Mouse (Mus musculus) A20 (cell line): ENCODE data around the gene Zfp422.

ENCODE experiments used
- DNase-seq: peaks from one replicate; pipeline ENCODE4 v3.0.0-alpha.2; 2011; ENCODE audit warnings: low read depth, low spot score

Gene Zfp422

GRCm38 (mm10) chr6:116628539-116629171 lies at the start of gene Zfp422:
Zfp422 (minus strand) TSS chr6:116628999.
- peak; percentile 88 for DNase-seq

DNA sequence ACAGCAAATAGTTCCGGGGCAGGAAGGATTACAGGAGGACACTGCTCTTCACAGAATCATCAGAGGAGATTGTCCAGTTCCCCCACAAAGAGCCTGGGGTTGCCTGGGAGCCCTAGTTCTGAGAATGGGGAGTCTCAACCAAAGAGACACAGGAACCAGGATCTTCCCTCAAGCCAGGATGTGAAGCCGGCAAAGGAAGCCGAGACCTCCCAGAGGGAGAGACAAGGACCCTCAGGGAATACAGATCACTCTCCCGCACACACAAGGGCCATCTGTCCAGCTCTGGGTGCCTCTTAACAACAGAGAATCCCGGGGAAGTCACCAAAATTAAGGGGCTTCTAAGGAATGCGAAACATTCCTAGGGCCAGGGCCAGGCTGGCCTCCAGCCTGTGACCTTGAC lies 48.5 kb upstream of the Zfp422 start:
- DNase-seq = no peak

GRCm38 (mm10) chr6:116676355-116676913 lies 47.6 kb upstream of the Zfp422 start:
- no peak for DNase-seq

DNA sequence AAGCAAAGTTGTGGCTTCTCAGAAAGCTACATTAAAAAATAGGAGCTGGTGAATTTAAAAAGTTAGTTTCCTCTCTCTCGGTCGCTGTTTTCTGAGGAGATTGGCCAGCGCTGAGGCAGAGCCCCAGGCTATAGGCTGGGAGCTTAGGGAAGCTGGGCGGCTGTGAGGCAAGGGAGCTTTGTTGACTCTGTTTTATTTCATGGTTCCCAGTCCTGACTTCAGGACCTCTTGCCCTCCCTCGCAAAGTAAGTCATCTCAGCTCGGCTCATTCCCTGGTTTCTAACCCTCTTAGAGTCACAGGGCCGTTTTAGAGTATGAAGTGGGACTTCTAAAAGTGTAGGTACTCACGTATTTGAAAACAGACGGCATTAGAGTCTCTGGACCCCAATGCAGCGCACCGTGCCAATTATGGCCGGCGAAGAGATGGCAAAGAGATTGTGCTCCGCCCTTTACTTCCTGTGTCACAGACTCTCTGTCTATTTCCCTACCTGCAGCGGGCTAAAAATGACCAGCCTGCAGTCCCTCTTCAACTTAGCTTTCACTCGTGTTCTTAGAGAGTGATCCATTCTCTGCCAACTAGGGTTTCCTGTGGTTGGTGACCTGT lies 45.6 kb upstream of the Zfp422 start:
- no peak for DNase-seq

GRCm38 (mm10) chr6:116673471-116674282 lies 44.9 kb upstream of the Zfp422 start, which contains the start of gene Rassf4:
Rassf4 (minus strand) TSS chr6:116673952.
- peak; percentile 99 for DNase-seq

DNA sequence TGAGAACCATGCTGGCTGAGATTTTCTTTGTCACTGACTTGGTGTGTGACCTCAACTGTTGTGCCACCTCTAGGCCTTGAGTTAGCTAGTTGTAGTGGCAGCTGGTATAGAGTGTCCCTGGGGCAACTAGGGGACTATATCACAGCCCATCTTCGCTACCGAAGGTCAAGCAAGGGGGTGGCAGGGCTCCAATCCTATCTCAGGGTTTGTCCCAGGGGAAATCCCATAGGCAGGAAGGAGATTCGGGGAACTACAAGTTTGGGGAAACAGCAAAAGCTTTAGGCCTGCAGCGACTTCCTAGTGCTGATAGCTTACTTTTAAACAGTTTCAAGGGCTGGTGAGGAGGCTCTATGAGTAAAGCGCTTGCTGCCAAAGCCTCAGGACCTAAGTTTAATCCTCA lies 43.5 kb upstream of the Zfp422 start:
- DNase-seq = peak; percentile 59

DNA sequence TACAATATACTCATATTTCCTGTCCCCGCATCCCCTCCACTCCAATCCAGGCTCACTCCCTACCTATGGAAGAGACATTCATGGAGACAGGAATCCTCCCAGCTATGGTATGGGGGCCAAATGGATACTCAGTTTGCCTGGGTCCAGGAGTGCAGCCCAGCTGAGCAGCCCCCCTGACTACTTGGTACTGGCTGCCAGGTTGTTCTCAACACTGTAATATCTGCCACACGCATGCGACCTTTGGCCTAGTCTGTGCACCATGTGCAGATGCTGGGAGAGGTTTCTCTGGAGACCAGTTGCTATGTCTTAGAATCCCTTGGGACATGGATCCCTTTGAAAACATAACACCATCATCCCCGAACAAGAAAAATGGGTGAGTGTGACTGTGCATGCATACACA lies 43.0 kb upstream of the Zfp422 start:
- no peak for DNase-seq

DNA sequence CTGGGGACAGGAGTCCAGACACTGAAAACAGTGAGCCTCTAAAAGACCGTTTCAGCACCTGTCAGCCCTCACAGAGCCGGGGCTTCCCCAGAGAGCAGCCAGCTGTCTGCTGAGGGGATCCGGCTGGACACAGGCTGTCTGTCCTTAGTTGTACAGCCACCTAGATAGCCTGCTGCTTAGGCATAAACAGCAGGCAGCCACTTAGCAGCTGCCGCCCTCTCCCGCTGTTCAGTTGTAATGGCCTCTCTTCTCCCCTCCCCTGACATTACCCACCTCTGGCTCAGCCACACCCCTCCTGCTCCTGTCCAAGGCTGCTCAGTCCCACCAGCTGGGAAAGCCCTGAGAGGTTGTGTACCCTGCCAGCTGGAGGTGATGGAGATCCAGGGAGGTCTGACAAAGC lies 42.2 kb upstream of the Zfp422 start:
- DNase-seq = peak; percentile 76

- peak; percentile 36 for DNase-seq
Measured at GRCm38 (mm10) chr6:116670144-116670543, 41.3 kb upstream of the Zfp422 start.

GRCm38 (mm10) chr6:116668682-116669470 lies 40.1 kb upstream of the Zfp422 start:
- peak; percentile 66 for DNase-seq

DNA sequence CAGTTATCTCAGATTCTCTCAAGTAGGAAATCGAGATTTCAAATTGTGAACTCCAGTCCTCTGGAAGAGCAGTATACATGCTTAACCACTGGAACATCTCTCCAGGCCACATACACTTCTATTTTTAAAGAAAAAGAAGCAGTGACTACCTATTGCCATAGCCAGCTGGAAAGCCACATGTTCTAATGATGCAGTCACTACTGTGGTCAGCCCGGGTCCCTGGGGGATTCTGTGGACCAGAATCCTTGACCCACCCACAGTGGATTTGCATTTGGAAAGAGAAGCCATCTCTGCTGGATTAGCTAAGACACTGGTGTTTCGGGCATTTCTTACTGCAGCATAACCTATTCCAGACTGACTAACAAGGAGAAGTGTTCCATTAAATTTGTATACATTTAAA lies 38.6 kb upstream of the Zfp422 start:
- no peak for DNase-seq

- no peak for DNase-seq
Measured at GRCm38 (mm10) chr6:116666892-116667291, 38.1 kb upstream of the Zfp422 start.

- no peak for DNase-seq
Measured at GRCm38 (mm10) chr6:116666085-116666750, 37.4 kb upstream of the Zfp422 start.

GRCm38 (mm10) chr6:116664830-116665229 lies 36.0 kb upstream of the Zfp422 start:
- no peak for DNase-seq

DNA sequence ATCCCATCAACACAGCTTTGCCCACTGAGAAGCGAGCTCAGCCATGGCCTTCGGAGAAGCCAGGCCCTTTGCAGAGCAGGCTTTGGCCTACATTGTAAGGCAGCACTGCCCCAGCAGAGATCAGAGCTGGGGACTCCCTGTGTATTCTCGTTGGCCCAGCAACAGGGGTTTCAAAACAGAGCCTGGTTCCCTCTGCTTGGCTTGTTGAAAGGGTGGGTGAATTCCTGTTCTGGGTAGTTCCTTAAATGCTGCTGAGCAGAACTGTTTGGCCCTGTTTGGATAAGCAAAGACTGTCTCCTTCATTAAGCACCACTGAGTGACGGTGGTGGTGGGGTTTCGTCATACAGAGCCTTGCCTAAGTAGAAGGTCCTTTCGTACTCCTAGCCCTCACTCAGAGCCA lies 35.2 kb upstream of the Zfp422 start:
- no peak for DNase-seq

DNA sequence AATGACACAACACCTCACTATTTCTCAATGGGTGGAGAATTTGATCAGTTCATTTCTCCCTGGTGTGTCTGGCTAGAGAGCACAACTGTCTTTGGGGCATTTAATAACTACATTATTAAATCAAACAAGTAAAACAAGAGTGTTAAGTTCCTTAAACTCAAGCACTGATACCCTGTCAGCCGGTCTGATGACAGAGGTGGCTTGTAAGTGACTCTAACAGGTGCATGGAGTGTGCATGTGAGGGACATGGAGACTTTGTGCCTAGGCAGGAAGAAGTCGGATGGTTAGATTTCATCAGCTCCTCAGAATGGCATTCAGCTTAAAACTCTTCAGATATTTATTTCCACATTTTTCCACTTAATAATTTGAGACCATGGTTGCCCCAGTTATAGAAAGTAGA lies 34.6 kb upstream of the Zfp422 start:
- DNase-seq = no peak

GRCm38 (mm10) chr6:116653684-116654454 lies 25.1 kb upstream of the Zfp422 start:
- DNase-seq = peak; percentile 72

GRCm38 (mm10) chr6:116653191-116653590 lies 24.4 kb upstream of the Zfp422 start:
- DNase-seq = no peak

DNA sequence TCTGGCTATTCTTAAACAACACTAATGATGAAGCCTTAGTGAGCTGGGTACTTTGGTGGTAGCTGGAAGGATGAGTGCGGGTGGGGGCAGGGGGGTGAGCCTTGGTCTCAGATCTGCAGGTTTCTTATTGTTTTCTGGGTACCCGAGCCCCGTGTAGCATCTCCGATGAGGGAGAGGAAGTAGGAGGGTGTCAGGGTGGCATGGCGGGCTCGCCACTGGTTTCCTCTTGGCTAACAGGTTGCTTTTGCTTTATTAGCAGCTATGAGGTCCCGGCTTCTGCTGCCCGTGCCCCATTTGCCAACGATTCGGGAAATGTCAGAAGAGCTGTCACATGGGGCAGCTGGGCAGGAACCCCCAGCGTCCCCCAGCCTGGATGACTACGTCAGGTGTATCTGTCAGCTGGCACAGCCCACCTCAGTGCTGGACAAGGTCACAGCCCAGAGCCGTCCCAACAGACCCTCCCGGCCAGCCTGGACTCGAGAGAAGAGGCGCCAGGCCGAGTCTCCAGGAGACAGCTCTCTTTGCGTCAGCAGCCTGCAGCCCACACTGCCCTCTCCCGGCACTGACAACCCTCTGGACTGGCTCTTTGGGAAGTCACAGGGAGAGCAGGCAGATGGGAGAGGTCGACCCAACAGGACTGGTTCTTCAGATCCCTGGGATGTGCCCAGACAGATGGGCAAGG lies 22.8 kb upstream of the Zfp422 start:
- no peak for DNase-seq

DNA sequence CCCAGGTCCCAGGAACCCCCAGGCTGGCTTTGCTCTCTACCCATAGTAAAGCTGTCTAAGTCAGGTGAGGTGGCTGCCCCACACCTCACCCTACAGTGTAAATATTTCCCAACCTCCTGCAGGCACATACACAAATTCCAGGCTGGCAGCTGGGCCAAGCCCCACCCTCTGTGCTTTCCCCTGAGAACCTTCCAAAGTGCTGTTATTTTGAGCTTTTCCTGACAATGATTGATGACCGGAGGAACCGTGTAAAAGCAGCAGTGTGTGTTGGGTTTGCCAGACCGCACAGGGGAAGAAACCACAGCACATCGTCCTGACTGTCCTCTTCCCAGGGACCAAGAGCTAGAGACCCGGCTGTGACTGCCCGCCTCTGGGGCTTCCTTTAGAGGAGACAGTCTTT lies 21.6 kb upstream of the Zfp422 start, which contains the start of gene Depp1:
Gene Depp1 (plus strand): TSS at position 204 of the 400 bp plus-strand sequence.
- DNase-seq = no peak
